Mouse (Mus musculus) layer of hippocampus, adult 18-20 months (tissue): ENCODE results near the gene Pianp. TPM values are rescaled to one million over a fixed set of nuclear protein-coding genes. Genes with fewer than 3 reads are reported as not detected.
"Not testable (repeated sequence)": the region's sequence is repeated elsewhere in the genome, so short reads cannot be mapped to it uniquely, and the experiment has no call there.

Experiments used
- DNase-seq, 2 experiments: peaks; one replicate each; pipeline ENCODE4 v3.0.0; 2022; ENCODE audit warnings: low spot score in 2 of 2
- total RNA-seq, 2 experiments: library from RNA; stranded (reverse); gene quantifications; 2 replicates each; pipeline ENCODE4 v1.2.3; 2021

The Pianp gene
- total RNA-seq, 2 experiments from 2014 or later: 168 to 191 TPM

DNA sequence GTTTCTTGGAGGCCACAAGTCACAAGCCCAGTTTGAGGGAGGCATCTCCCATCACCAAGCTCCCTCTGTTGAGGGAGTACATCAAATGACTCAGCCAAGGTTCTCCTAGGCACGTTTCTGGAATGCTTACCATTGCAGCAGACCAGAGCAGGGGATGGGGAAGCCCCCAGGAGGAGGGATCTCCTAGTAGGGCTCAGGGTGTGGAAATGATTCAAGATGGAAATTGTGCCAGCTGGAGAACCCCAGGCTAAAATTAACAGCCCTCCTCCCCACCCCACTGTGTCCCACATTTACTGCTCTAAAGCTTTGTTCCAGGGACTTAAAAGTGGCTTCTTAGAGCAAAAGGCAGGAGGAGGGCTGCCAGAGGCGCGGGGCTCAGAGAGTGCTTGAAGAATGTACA, 8.6 kb downstream of the Pianp start:
- no peak for DNase-seq

DNA sequence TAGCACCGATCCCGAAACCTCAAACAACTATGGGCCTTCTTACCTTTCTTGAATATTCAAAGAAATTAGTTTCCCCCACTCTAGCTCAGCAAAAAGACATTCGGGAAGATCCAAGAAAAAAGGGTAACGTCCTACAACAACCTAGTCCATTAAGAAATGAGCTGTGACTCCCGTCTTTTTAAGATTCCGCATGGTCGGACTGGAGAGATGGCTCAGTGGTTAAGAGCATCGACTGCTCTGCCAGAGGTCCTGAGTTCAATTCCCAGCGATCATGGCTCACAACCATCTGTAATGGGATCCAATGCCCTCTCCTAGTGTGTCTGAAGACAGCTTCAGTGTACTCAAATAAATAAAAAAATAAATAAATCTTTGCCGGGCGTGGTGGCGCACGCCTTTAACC, 11.6 kb downstream of the Pianp start:
- no peak for DNase-seq

DNA sequence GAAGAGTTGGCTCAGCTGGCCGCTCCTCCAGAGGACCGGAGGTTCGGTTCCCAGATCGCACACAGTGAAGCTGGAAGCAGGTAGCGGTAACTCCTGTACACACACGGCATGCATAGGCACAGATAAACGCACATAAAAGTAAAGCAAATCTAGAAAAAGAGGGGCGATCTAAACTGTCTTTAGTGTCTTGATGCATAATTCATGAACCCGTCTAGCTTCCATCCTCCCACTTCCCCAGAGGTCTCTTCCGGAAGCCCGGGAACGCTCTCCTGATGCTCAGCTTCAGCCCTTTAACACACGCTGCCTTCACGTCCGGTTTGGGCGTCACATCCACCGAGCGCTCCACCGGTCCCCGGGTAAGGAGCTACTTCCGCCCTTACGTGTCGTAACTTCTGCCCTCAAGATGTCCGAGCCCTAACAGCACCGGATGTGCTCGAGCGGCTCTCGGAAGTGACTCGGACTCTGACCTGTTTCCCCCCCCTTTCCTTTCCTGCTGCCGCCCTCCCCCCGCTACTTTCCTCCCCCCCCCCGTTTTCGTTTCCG, 12.2 kb downstream of the Pianp start:
- DNase-seq: peak; percentile 99

DNA sequence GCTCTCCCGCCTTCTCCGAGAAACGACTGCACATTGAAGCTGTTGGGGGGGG, 12.5 kb downstream of the Pianp start, which contains the start of gene Zfp384:
TSS of gene Zfp384 (plus strand) at position 17 of the 52 bp plus-strand sequence.
- DNase-seq: no peak

DNA sequence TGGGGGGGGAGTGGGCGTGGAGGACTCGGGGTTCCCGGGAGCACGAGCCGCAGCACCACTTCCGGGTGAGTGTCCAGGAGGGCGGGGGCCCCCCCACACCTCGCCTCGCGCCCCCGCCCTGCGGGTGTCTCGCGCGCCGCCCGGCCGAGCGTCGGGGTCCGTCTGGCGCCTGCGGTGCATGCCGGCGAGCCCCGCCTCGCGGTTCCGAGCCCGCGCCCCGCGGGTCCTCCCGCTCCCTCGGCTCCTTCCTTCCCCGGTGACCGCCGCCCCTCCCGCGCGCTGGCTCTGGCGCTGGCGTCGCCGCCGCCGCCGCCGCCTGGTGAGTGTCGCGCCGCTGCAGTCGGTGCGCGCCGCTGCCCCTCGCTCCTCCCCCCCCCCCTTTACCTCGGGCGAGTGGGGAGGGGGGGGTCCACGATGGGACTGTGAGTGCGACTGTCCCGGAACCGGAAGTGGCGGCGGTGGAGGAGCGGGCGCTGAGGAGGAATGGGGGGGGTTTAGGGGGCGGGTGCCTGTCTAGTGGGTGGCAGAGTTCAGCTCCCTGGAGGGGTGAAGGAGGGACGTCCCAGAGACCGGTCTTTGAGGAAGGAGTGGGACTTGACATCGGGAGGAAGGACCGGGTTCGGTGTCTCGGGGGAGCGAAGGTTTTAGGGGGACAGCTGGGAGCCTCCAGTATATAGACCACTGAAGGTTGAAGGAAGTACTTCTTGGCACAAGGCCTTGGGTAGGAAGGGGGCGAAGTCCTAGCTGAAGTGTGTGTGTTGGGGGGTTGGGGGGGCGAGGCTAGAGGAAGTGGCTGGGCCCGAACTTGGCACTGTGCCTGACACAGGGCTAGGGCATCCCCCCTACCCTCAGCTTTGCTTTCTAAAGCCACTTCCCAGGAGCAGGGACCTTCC, 12.9 kb downstream of the Pianp start:
- peak in 1 of 2 experiments; percentile 76 for DNase-seq

DNA sequence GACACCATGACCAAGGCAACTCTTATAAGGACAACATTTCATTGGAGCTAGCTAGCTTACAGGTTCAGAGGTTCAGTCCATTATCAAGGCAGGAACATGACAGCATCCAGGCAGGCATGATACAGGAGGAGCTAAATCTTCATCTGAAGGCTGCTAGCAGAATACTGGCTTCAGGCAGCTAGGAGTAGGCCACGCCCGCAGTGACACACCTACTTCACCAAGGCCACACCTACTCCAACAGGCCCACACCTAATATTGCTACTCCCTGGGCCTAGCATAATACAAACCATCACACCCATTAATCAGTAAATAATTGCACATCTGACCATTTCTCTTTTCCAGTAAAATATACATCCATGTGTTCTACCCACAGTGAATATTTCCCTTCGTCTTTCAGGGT, 21.2 kb downstream of the Pianp start:
- no peak for DNase-seq

DNA sequence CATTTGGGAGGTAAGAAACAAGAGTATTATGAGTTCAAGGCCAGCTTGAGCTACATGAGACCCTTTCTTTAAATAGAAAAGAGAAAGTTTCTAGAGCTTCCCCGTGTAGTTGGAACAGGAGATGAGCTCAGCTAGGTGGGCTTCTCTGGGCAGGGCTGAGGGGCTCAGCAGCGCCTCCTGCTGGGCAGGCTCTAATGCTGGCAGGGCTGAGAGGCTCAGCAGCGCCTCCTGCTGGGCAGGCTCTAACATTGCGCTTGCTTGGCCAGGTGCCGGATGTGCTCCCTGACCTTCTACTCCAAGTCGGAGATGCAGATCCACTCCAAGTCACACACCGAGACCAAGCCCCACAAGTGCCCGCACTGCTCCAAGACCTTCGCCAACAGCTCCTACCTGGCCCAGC, 34.0 kb downstream of the Pianp start:
- DNase-seq: not testable (repeated sequence)

DNA sequence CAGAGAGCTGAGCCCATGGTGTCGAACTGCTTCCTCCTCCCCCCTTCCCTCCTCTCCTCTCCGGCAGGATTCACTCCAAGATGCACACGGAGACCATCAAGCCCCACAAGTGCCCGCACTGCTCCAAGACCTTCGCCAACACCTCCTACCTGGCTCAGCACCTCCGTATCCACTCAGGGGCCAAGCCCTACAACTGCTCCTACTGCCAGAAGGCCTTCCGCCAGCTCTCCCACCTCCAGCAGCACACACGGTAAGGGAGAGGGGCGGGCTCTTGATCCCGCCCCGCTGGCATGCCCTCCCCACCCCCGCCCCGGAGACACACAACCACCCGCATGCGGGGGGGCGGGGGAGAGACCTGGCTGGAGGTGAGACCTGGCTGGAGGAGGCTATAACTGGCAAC, 35.1 kb downstream of the Pianp start:
- DNase-seq: no peak

DNA sequence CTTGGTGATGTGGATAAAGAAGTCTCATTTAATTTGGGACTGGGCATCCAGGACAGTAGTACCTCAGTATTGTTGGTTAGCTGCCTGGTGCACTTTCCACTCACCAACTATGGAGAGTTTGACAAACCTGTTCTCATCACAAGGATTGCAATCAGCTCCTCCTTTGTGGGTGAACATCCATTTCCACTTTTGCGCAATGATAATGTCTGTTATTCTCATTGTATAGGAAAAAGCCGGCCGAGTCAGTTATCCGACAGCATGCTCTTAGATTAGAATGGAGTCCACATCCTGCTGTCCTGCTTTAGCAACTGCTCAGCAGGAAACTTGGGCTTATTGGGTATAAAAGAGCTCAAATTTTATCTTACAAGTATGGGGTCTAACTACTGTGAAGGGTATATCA, 42.2 kb downstream of the Pianp start:
- DNase-seq: no peak

DNA sequence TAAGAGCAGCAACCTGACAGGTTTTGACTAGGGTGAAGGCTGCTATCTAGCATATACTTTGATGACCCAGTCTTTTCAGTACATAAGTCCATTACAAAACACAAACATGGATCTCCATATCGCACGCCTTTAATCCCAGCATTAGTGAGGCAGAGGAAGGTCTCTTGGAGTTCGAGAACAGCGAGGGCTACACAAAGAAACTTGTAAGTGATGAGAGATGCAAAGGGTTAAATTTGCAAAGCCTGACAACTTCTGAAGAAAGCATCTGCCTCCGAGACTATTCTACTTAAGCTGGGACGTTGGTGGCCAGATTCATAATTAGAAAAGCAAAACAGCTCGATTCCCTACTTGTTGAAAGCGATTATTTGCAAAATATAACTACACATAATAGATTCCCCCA, 42.6 kb downstream of the Pianp start:
- DNase-seq: no peak

DNA sequence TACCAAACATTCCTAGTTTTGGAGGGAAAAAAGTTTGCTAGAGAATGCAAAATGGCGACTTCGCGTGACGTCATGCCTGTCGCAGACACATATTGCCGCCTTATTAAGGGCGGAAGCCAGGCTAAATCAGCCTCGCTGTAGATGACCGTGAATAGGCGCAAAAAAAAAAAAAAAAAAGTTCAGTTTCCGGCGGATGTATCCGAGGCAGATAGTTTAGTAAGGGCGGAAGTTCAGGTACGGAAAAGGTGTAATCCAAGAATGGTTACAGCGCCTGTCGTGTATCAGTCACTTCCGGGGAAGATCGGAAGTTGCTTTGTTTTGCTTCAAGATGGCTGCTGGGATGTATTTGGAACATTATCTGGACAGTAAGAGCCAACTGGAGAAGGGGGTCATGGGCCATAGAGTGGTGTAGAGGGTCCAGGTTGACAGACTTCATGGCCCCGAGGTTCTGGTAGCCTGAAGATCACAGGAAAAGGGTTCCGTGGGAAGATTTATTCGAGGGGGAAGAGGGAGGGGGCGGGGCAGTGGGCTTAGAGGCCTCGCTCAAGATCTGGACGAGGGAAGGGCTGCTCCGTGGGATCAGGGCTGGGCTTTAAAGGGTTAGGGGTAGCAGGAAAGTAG, 43.1 kb downstream of the Pianp start, which contains the start of gene Ing4:
TSS of gene Ing4 (plus strand) at position 228 of the 621 bp plus-strand sequence.
- peak; percentile 84 to 96 for DNase-seq

DNA sequence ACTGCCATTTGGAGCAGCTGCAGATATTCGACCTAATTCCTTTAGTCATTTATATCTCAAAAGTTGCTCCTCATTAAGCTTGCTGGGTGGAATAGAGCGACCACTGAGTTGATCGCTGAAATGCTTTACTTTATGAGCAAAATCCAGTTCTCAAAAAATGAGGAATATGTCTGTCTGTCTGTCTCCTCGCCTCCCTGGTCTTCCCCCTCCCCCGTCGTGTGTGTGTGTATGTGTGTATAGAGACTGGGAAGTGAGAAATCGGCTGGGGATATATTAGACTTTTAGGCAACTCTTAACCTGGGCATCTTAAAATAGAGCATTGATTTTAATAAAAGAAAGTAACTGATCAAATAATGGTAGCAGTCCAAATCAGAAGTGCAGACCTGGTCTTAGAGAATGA, 43.7 kb downstream of the Pianp start:
- no peak for DNase-seq

DNA sequence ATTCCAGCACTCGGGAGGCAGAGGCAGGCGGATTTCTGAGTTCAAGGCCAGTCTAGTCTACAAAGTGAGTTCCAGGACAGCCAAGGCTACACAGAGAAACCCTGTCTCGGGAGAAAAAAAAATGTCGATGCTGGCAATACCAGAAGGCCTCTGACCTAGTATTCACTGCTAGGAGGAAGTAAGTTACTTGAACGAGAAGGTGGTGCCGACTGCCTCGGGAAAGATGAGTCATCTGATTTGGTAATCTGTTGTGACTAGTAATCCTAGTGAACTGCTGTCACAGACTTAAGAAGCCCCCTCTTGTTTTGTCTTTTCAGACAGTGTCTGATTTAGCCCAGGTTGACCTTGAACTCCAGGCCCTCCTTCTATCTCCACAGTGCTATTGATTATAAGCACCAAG, 44.6 kb downstream of the Pianp start:
- DNase-seq: no peak

DNA sequence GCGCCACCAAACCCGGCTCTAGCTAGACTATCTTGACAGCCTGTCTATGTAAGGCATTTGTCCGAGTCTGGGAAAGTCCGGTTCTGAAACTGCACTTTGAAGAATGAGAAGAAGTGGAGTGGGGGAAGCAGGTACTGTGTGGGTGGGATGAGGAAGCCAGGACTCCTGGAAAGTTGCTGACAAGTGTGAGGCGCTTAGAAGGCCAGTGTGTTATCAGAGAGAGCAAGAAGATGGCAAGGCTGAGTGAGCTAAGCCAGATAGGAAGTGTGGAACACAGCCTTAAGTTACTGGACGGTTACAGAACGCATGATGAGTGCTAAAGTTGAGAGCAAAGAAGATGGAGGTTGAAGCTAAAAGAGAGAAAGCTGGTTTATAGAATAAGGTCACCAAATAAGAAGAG, 45.6 kb downstream of the Pianp start:
- DNase-seq: no peak

DNA sequence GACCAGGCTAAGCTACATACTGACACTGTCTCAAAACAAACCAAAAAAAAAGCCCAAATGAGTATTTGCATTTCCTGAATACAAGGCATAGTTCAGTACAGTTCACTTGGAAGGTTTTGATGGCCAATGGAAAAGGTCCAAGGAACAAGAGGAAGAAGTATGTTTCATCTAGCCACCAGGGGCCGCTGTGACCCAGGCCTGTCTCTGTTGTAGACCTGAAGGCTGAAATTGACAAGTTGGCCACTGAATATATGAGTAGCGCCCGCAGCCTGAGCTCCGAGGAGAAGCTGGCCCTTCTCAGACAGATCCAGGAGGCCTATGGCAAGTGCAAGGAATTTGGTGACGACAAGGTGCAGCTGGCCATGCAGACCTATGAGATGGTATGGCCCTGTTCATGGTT, 50.2 kb downstream of the Pianp start:
- peak; percentile 60 to 82 for DNase-seq

DNA sequence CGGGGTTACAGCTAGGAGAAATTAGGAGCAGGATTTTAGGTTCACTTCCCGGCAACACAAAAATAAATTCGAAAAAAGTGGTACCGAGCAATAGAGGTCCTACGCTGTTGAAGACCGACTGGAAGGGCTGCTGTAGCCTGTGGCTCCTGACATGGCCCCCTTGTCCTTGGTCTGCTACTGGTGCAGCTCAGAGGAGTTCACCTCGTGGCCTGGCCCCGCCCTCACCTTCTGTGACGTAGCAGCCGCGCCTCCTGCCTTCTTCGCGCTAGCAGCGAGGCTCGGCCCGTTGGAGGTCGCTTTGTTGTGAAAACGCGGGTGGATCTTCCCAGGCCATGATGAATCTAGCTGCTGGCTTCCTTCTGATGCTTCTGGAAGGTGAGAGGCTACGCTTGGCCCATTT, 53.2 kb downstream of the Pianp start, which contains the start of gene Acrbp:
TSS of gene Acrbp (plus strand) at position 12 of the 400 bp plus-strand sequence.
- no peak for DNase-seq

DNA sequence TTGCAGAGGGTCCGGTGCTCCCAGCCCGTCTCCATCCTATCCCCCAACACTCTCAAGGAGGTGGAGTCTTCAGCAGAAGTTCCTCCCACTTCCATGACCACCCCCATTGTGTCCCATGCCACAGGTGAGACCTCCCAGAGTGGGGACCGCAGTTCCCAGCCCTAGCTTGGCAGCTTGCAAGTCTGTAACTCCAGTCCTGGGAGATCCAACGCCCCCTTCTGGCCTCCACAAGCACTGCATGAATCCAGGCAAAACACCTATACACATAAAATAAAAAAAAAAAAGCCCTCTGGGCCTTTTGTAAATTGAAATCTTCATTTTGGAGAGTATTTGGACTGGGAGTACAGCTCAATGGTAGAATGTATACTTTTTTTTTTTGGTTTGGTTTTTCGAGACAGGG, 54.7 kb downstream of the Pianp start:
- no peak for DNase-seq

Other genes with a start within 250 kb of the Pianp start
- not detected for gene Gm45234, start 240.7 kb upstream of the Pianp start, total RNA-seq
- gene Atn1, start 240.2 kb upstream of the Pianp start, total RNA-seq: 100 to 1,000 TPM; 161 to 181 TPM
- gene Eno2, start 227.0 kb upstream of the Pianp start, total RNA-seq: 1,000 to 10,000 TPM; 1,059 TPM
- 1 to 10 TPM; 2.7 to 4.7 TPM for gene Lrrc23, start 217.0 kb upstream of the Pianp start, total RNA-seq
- 1 to 10 TPM; 4.5 to 5.1 TPM for gene Spsb2, start 188.0 kb upstream of the Pianp start, total RNA-seq
- 100 to 1,000 TPM; 796 to 825 TPM for gene Tpi1, start 182.4 kb upstream of the Pianp start, total RNA-seq
- gene Usp5, start 167.2 kb upstream of the Pianp start, total RNA-seq: 100 to 1,000 TPM; 182 to 185 TPM
- gene Cdca3, start 167.1 kb upstream of the Pianp start, total RNA-seq: under 1 TPM; 0.52 to 0.53 TPM
- gene Gnb3, start 156.4 kb upstream of the Pianp start, total RNA-seq: not detected
- 10 to 100 TPM; 29.5 to 30.9 TPM for gene P3h3, start 138.9 kb upstream of the Pianp start, total RNA-seq
- gene Gpr162, start 132.7 kb upstream of the Pianp start, total RNA-seq: 100 to 1,000 TPM; 183 to 187 TPM
- gene Cd4, start 108.5 kb upstream of the Pianp start, total RNA-seq: under 1 TPM in 1 of 2 experiments, not detected in 1; 0.25 TPM
- gene Lag3, start 85.0 kb upstream of the Pianp start, total RNA-seq: 1 to 10 TPM; 2.6 to 3.6 TPM
- 1,000 to 10,000 TPM; 1,033 to 1,052 TPM for gene Ptms, start 76.6 kb upstream of the Pianp start, total RNA-seq
- gene Mlf2, start 65.3 kb upstream of the Pianp start, total RNA-seq: 100 to 1,000 TPM; 631 to 670 TPM
- gene Cops7a, start 31.2 kb upstream of the Pianp start, total RNA-seq: 100 to 1,000 TPM; 154 to 161 TPM
- 10 to 100 TPM; 43.1 to 44.9 TPM for gene Zfp384, start 12.5 kb downstream of the Pianp start, total RNA-seq
- 10 to 100 TPM; 54.1 to 54.6 TPM for gene Ing4, start 43.1 kb downstream of the Pianp start, total RNA-seq
- gene Acrbp, start 53.0 kb downstream of the Pianp start, total RNA-seq: 10 to 100 TPM; 15.7 to 17.7 TPM
- under 1 TPM; 0.56 to 0.87 TPM for gene Lpar5, start 71.2 kb downstream of the Pianp start, total RNA-seq
- gene Chd4, start 99.3 kb downstream of the Pianp start, total RNA-seq: 100 to 1,000 TPM; 153 to 176 TPM
- 10 to 100 TPM; 31.3 to 32.4 TPM for gene Nop2, start 135.2 kb downstream of the Pianp start, total RNA-seq
- gene Iffo1, start 148.5 kb downstream of the Pianp start, total RNA-seq: 10 to 100 TPM; 63.0 to 69.1 TPM
- gene Gapdh, start 169.8 kb downstream of the Pianp start, total RNA-seq: 1,000 to 10,000 TPM; 2,555 to 2,598 TPM
- 10 to 100 TPM; 20.4 to 25.8 TPM for gene Ncapd2, start 195.0 kb downstream of the Pianp start, total RNA-seq
- 10 to 100 TPM; 63.2 to 72.2 TPM for gene Mrpl51, start 195.1 kb downstream of the Pianp start, total RNA-seq
- gene Vamp1, start 218.9 kb downstream of the Pianp start, total RNA-seq: 10 to 100 TPM; 82.2 to 86.4 TPM
- gene Tapbpl, start 235.2 kb downstream of the Pianp start, total RNA-seq: 1 to 10 TPM; 4.1 to 4.4 TPM
- not detected for gene Cd27, start 240.3 kb downstream of the Pianp start, total RNA-seq